Mouse (Mus musculus): ENCODE measurements at regions not wholly inside any gene's neighbourhood (a gene's known extent, or its start where the extent isn't known, plus 50 kb on each side); places are given as distances from the start of the nearest gene placed in this dataset.
A peak's percentile ranks its signal among the peaks of the same experiment; 100 is the strongest.

DNA sequence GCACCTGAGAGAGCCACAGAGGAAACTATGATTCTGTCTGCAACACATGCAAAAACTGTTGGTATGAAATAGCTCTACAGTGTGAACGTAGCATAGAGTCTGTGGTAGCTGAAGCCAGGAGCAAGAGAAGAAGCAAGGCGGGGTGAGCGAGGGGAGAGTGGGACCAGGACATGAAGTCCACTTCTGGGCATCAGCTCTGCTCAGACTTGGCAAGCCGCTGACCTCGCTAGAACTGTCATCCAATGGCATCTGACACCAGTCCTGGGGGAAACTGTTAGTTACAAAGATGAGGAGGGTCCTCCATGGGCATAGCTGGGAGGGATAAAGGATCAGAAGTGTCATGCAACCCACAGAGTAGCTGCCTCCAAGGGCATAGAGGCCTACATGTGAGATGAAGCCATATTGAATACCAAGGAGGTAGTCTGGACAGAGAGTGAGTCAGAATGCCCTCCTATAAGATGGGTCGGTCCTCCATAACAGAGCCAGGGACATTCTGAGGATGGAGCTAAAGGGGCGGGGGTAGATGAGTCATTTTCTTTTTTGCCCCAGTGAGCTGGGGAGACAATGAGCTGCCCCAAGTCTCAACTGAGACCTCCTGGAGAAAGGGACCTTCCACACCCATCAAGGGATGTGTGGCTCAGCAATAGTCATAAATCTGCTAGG lies 102.0 kb downstream of the 1810010D01Rik start:
- no peak for DNase-seq (ENCODE audit: low read depth, low spot score)

DNA sequence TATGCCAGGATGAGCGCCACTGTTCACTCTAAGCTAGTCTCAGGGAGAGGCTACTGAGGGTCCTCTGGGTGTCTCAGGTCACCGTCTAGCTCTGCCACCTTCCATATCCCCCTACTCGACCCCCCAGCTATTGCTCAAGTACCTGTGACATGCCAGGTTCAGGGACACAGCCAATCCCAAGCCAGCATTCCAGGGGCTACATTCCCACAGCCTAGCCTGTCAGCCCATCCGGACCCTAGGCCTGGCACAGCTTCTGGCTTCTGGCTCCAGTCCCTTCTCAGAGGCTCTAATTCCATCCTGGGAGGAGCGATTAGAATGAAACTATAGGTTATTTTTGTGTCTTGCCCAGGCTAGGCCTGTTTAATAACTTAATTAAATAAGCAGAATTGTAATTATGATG lies 105.2 kb downstream of the 1810010D01Rik start:
- DNase-seq (ENCODE audit: low read depth, low spot score), result no peak

DNA sequence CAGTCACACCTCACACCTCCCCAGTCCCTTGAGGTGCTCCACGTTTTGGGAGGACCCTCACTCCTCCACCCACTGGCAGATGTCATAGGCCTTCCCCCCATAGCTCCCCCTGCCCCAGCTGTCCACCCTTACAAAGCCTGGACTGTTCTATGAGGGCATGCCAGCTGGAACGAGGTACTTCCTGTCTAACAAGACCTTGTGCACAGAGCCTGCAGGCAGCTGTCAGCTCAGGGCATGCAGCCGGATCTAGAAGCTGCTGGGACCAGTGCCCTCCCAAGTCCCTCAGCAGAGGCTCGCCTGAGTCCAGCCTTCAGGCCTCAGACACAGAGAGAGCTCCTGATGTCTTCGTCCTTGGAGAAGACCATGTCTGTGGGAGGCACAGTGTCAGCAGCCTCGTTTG lies 105.7 kb downstream of the 1810010D01Rik start:
- no peak for DNase-seq (ENCODE audit: low read depth, low spot score)

DNA sequence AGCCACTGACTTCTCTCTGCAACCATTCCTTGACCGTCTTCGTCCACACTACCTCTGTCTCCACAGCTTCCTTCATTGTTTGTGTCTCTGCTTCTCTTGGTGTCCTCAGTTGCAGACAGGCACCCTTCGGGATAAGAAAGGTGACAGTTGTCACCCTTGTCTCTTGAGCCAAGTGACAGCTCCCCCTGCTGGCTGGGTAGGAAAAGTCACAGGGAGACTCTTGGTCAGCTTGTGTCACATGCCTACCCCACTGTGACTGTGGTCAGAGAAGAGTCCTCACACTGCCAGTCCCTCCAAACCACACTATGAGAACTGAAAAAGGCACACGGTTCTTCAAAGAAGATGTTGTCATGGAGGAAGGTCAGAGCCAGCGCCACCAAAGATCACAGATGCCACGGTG lies 109.6 kb downstream of the 1810010D01Rik start:
- peak; percentile 23 for DNase-seq (ENCODE audit: low read depth, low spot score)

DNA sequence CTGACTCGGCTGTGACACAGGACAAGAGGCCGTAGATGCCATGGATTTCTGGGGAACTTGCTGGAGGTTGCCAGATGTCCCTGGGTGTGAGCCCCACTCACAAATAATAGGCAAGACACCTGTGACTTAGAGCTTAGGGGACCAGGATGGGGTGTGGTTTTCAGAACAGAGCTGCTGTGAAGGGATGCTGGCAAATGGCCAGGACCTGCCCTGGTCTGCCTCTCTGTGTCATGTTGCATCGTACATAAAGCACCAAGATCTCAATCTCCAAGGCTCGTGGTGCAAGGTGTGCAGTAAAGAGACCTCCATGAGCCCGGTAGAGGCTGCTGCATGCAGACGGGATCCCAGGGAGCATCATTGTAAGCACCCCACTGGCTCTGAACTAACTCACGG lies 113.8 kb downstream of the 1810010D01Rik start:
- DNase-seq (ENCODE audit: low read depth, low spot score), result no peak

DNA sequence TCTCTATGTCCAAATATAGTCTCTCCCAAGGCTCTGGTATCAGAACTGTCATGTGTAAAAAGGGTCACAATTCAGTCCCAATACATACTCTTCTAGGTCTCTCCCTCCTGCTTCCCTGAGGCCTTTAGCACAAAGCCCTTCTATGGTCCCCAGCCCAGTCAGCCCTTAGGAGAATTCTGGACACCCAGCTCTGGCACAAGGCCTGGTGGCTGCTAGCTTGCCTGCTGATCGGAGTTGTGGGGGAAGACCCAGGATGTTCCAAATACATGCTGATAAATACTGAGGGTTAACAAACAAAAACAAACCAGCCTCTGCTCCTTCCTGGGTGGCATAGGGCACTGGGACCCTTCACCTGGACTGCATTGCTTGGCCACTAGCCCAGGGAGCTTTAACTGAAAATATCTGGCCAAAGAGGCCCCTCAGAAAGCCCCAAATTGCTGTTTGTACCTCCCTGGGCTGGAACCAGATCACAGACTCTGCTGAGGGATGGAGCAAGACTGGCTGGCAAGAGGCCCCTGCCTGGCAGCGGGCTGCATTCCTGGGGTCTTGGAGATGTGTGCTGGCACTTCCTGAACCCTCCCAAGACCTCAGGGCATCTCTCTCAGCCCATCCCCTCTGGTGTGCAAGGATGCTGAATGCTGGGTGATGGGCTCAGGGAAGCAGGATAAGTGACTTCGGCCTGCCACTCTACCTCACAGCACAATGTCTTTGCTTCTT lies 114.3 kb downstream of the 1810010D01Rik start:
- DNase-seq (ENCODE audit: low read depth, low spot score), result no peak

DNA sequence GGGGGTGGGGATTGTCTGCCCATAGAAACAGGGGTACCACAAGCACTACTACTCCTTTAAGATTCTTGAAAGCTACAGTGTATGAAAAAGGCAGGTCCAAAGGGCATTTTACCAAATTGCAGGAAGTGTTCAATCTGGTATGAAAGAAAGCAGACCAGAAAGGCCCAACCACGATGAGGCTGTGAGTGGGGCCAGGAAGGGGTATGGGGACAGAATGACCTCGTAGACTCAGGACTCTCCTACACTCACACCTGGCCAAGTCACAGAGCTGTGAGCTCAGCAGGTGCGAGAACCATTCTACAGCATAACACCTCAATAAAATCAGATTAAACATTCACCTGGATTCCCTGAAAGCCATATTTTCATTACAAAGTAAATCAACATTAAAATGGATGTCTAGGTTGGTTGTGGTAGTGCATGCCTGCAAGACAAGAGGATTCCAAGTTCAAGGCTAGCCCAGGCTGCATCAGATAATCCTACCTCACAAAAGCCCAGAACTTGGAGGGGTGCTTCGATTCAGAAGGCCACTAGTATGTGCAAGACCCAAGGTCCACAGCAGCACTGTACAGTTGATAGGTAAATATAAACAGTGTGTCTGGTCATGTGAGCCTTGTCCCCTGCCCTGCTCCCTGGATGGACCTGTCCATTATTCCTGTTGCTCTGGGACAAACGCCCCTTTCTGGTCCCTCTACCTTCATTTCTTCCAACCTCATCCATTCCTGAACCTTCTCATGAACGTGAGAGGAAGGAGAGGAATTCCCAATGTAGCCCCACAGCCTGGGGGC lies 115.3 kb downstream of the 1810010D01Rik start:
- peak; percentile 74 for DNase-seq (ENCODE audit: low read depth, low spot score)

DNA sequence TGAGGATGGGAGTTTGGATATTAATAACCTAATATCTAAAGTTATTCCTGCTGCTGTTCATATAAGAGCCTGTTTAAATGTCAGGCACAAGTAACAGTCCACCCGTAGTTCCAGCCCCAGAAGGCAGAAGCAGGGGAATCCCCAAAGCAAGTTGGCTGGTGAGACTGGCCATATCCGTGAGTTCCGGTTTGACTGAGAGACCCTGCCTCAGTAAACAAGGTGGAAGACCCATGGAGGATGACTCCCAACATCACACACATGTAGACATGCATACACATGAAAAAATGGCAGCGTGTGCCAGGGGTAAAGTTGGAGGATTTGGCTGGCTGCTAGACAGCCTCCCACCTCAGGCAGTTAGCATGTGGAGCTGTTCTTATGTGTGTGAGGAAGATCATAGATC lies 117.1 kb downstream of the 1810010D01Rik start:
- DNase-seq (ENCODE audit: low read depth, low spot score), result no peak

DNA sequence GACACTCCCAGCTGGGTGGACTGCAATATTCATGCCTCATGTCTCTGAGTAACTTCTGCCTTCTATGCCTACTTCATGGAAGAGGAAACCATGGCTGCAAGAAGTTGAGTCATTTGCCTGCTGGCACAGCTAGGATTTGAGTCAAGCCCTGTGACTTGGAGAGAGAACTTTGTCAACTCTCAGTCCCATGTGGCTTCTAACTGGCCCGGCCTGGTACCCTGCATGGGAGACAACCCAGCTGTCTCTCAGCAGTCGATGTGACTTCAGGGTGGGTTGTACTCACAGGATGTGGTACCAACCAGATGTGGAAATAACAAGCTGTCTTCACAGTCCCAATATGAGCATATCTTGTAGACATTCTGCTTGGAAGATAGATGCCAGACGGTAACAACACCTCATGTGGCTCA lies 118.6 kb downstream of the 1810010D01Rik start:
- no peak for DNase-seq (ENCODE audit: low read depth, low spot score)

DNA sequence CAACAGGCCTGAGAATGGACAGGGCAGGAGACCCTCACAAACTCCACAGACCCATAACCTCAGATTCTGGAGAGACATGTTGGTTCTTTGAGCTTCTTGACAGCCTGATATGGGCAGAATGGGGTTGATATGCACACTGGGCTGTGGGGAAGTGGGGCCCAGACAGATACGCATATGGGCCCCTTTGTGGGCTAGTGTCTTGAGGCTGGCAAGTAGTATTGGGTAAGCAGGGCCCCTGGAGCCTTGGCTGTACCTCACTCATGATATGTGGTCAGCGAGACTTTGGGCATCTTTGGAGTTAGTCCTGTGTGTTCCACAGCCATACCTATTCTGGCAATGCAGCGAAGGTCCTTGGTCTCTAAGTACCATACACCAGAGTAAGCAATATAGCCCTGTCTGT lies 119.3 kb downstream of the 1810010D01Rik start:
- no peak for DNase-seq (ENCODE audit: low read depth, low spot score)

DNA sequence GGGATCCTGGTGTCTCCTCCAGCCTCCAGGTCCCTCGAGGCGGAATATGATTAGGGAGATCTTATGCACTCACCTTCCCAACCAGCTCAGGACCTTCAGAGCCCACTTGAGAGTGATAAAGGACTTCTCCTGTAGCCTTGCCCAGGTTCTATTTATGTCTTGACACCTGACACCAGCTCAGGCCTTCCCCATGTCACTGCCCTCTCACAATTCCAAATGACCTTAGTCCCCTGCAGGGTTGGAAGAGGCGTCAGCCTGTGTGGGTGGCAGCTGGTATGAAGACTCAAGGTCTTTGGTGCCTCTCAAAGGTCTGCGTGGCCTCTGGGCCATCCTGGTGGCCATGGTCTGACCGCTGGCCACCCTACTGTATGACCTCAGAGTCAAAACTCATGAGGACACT lies 120.1 kb downstream of the 1810010D01Rik start:
- no peak for DNase-seq (ENCODE audit: low read depth, low spot score)

DNA sequence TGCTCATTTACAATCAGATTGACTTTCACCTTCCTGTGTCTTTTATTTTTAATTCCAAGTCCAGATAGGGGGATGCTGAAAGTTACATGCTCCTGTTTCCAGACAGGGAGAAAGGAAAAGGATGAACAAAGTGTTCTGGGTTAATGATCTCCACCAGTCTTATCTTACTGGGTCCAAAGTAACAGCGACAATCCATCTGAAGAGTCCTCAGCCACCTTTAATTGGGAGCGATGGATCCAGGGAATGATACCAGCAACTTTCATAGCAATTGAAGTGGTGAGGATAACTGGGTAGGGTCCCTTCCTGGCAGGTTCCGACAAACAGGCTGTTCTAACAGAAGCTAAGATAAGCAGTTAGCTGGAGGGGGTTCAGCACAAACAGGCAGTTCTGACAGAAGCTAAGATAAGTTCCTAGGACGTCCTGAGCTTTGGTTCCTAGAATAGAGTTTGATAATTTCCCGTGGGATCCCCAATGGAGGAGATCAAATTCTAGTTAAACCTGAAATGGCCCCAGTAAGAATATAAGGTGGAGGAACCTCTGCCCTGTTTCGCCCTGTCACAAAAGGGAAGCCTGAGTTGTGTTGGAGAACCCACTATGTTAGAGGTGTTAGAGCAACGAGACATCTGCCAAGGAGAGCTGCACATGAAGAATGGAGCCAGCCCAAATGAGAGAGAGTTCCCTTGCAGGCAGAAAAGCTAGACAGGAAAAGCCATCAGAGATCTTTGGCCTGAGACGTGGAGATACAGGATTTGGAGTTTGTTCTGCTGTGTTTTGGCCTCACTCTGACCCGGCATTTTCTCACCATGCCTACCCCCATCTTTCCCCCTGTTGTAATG lies 124.8 kb downstream of the 1810010D01Rik start:
- no peak for DNase-seq (ENCODE audit: low read depth, low spot score)

DNA sequence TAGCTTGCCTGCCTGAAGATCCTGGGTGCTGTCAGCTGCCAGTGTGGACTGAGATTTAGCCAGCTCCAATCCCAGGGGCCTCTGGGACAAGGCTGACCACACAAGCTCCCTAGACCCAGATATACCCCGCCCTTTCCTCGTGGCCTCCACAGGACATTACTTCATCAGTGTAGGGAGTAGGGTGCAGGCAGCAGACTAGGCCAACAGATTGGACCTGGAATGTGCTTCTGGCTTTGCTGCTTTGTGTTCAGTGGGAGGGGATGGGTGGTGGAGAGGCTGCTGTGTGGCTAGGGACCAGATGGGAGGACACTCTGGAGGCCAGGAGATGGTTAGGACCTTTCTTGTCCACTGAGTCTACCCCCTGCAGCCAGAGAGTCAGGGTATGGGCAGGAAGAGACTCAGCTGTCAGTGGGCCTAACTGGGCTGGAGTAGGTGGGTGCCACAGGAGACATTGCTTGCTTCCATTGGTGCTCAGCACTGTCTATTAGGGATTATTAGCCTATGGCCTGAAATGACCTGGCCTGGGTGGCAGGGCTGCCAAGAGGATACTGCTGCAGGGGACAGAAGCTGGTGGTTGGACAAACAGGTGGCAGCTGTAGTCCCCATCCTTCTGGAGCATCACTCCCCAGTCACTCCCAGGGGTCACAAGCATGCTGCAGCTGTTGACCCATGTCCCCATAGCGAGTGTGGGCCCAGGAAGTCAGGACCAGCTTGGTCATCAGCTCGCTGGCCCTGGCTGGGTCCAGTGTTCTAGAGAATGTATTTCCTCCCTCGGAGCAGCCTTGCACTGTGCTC lies 132.5 kb upstream of the Ccnd1 start:
- DNase-seq (ENCODE audit: low read depth, low spot score), result no peak

DNA sequence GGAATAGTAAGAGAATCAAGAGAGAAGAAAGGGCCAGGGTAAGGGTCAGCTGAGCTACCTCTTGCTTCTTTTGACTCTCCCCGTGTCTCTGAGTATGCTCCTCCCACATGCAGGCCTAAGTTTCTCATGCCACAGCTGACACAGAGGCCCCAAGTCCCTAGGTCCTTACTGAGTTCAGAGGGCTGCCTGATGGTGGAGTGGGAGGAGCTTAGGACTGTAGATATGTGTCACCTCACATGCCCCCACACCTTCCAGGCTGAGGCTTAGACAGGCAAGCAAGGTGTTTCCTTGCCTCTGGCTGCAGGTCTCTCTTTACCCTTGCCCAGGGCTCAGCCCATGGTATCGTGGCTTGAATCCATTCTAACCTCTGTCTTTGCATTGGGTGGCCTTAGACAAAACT lies 131.8 kb upstream of the Ccnd1 start:
- DNase-seq (ENCODE audit: low read depth, low spot score), result peak; percentile 19

DNA sequence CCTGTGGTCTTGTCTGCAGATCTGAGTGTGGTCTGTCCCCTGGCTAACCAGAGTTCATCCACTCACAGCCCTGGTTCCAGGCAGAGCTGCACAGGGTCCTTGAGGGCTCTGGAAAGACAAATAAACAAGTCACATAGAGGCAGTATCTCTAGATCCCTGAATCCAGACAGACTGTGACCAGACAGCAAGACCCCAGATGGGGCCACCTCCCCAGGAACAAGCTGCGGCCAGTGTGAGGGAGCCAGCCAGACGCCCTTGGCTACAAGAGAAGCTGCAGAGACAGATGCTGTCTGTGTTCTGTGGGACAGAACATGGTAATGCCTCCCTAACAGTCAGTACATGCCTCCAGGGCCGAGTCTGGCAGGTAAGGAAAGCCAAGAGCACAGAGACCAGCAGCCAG lies 127.6 kb upstream of the Ccnd1 start:
- no peak for DNase-seq (ENCODE audit: low read depth, low spot score)

DNA sequence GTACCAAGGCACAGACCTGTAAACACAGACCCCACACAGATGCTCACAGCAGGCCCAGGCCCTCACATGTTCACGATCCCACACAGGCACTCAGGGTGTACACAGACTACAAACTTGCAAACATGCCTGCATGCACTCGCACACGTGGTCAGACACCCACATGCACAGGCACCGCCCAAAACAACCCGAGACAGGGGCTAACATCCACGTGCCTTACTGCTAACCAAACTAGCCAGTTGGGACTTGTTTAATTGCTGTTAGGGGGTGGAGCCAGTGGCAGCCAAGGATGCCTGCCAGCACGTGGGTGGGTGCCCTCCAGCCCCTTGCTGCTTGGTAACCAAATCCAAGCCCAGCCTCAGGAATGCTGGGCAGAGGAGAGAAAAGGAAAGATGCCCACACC lies 116.6 kb upstream of the Ccnd1 start:
- no peak for DNase-seq (ENCODE audit: low read depth, low spot score)

DNA sequence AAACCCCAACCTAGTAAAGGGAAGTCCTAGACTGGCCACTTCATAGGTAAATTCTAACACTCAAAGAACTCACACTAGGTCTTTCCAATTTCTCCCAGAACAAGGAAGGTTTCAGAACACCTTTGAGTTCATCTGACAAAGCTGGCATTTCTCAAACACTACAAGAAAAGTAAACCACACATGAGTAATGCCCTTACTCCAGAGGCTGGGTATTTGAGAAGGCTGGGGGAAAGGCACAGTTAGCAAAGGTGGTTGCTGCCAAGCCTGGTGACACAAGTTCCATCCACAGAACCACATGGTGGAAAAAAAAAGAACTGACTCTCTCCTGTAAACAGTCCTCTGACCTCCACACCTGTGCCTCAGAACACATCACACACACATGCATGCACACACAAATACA lies 111.9 kb upstream of the Ccnd1 start:
- DNase-seq (ENCODE audit: low read depth, low spot score), result no peak

DNA sequence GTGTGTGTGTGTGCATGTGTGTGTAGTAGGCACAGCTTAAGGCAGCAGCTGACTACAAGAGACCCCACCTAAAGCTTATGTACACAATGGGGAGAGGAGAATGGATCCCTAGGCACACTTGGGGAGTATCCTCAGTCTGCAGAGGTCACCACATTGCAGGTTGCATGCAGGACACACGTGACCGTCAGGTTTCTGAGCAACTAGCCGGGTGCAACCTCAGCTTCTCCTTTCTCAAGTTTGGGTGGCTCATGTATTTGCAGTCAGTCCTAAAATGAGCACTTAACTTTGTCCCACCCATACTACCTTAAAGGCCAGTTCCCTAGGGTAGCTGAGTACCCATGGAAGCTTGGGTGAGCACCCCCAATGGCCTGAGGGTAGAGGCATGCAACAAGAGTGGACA lies 111.0 kb upstream of the Ccnd1 start:
- DNase-seq (ENCODE audit: low read depth, low spot score), result no peak

DNA sequence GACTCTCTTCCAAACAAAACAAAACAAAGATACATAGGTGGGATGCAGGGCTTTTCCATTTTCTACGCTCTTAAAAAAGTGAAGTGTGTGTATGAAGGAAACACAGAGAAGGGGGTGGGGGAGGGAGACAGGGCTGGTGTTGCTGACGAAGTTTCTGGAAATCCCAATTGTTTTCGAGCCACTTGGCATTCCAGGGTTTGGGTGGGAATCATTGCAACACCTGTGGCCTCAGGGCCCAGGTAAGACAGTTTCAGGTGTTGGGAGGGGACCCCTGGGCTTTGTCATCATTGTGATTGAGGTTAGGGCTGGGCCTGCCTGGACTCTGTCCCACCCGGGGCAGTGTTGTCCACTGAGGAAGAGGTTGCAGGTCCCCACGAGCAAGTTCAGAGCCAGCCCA lies 108.8 kb upstream of the Ccnd1 start:
- DNase-seq (ENCODE audit: low read depth, low spot score), result no peak

DNA sequence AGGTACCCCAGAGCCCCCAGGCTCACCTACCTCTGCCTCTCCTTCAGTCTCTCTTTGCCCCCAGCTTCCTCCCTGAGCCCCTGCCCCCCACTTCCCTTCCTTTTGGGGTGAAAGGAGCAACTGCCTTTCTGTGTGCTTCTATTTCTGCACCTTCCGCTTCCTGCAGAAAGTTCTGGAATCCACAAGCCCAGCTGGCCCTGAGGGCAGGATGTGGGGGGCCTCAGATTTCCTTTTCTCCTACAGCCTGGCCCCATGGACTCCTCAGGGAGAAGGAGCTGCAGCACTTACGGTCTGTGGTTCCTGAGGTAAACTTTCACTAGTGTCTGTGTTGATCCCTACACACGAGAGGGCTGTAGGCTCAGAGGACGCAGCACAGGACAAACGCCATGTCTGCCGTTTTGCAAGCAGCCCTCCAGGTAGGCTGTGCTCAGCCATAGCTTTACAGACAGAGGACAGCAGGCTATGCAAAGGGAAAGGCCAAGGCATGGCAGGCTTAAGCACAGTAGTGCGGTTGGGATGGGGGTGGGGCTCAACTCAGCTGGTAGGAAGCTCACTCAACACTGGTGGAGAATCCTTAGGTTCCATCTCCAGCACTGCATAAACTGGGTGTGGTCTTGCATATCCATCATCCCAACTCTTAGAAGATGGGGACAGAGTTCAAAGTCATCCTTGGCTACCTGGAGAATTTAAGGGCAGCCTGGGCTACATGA lies 108.2 kb upstream of the Ccnd1 start:
- no peak for DNase-seq (ENCODE audit: low read depth, low spot score)

Data from R1 (cell line).